Mouse (Mus musculus) brain, embryonic 14.5 days (tissue): ENCODE data around the gene Rac3.

Source experiments
- CTCF ChIP-seq: fragments of 200-500 bp; IDR thresholded peaks from 2 replicates; pipeline ENCODE4 v1.5.1; 2012; ENCODE audit warnings: inconsistent platforms, mild to moderate bottlenecking, moderate library complexity, borderline replicate concordance; ENCODE audit not compliant: insufficient read depth, insufficient read length; ENCODE audit errors: extremely low read depth
- POLR2A ChIP-seq: fragments of 200-500 bp; IDR thresholded peaks from 2 replicates; pipeline ENCODE4 v1.6.1; 2012; ENCODE audit warnings: mild to moderate bottlenecking, inconsistent platforms, borderline replicate concordance; ENCODE audit not compliant: poor library complexity, insufficient read depth, insufficient read length, severe bottlenecking; ENCODE audit errors: extremely low read depth

DNA sequence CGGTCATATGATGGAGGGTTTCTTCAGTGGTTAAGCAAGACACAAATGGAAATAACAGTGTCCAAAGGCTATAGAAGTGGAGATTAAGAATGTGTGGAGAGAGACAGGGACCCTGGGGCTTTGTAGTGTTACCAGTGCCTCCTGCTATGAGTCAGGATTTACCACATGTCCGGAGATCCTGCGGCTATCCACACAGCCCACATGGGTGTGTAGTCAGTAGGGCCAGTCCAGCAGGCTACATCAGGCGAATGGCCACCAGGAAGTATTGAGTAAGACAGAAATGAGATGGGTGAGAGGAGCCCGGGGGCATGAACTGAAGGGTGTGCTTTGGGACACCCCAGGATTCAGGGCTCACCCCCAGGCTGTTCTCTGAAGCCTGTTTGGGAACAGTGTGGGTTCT lies 38.6 kb upstream of the Rac3 start:
- TF ChIP-seq CTCF (no peak), POLR2A (no peak)
